Mouse (Mus musculus): ENCODE results near the gene Filip1.
"Not testable (repeated sequence)": the region's sequence is repeated elsewhere in the genome, so short reads cannot be mapped to it uniquely, and the experiment has no call there.

Gene Filip1

DNA sequence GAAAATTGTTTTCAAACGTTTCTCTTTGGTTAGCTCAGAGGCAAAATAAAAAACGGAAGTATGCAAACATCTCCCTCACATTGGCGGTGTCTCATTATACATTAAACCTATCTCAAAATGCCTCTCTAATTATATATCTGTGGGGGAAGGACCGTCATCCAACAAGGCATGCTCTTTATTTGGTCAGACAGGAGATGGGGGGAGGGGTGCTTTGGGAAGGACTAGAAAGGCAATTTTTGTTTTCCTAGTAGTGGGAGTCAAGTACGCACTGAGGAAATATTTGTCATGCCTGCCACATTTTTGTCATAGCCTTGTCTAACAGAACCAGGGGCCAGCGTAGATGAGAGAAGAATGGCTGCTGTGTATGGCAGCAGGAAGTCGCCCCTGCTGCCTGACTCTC, at the start of gene Filip1:
Filip1 (minus strand) TSS at position 101 of the 400 bp plus-strand sequence.
- in situ Hi-C loops (cut with MseI, MboI), result no loop called here

DNA sequence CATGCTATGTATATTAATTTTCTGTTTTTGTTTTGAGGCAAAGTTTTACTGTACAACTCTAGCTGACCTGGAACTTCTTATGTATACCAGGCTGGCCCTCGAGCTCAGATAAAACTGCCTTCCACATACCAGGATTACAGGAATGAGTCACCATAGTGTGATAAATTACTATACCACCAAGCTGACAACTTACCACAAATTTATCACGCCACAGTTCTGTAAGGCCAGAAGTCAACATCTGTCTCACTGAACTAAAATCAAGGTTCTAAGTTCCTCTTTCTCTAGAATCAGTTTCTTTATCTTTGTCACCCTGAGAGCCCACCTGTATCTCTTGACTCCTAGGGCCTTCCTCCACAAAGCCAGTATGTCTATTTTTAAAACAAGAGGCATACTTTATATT, 45.0 kb upstream of the Filip1 start:
- in situ Hi-C loops (cut with MseI, MboI), result no loop called here

- in situ Hi-C loops (cut with MseI, MboI), result no loop called here
Observed at GRCm38 (mm10) chr9:80052951-80053350, 40.3 kb upstream of the Filip1 start.

DNA sequence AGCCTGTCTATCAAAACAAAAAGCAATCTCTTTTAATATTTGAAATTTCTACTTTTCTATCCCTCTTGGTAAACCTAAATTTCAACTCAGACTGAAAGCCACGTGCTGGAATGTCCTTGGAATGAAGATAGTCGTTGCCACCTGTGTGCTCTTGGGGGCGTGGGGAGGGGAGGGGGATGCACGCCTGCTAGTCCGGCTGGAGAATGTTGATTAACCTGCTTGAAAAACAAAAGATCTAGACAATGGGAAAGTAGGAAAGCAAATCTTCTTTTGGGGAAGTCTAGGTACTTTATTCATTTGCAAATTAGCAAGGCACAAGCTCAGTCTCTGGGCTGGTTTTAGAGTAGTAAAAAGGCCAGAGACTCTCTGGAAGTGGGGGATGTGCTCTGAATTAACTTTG, 36.6 kb upstream of the Filip1 start:
- in situ Hi-C loops (cut with MseI, MboI), result not testable (repeated sequence)

- in situ Hi-C loops (cut with MseI, MboI), result not testable (repeated sequence)
Observed at GRCm38 (mm10) chr9:80044301-80044700, 31.6 kb upstream of the Filip1 start.

GRCm38 (mm10) chr9:80039296-80039815, 26.7 kb upstream of the Filip1 start:
- in situ Hi-C loops (cut with MseI, MboI), result no loop called here

GRCm38 (mm10) chr9:80037997-80038383, 25.3 kb upstream of the Filip1 start:
- in situ Hi-C loops (cut with MseI, MboI), result no loop called here

- in situ Hi-C loops (cut with MseI, MboI), result no loop called here
Observed at GRCm38 (mm10) chr9:80037262-80037996, 24.8 kb upstream of the Filip1 start.

DNA sequence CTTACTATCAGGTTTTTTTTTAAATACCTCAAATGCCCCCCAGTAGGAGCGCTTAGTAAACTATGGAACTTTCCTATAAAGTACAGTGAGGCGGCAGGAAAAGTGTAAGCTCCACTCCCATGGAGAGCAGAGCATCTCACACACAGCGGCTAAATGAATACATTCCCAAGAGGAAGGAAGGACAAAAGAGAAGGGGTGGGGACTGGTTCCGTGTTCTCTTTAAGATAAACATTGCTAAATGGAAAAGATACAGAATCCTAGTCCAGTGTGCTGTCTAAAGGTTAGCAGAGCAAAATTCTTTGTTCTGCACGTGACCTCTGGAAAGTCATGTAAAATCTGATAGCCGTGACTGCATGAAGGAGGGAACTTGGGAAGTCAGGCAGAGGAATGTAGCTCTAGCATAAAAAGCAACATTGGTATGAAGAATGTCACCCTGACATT, 13.9 kb upstream of the Filip1 start:
- in situ Hi-C loops (cut with MseI, MboI), result no loop called here

- in situ Hi-C loops (cut with MseI, MboI), result no loop called here
Observed at GRCm38 (mm10) chr9:80026017-80026416, 13.4 kb upstream of the Filip1 start.

- in situ Hi-C loops (cut with MseI, MboI), result not testable (repeated sequence)
Observed at GRCm38 (mm10) chr9:80025347-80025746, 12.7 kb upstream of the Filip1 start.

GRCm38 (mm10) chr9:80022821-80023220, 10.2 kb upstream of the Filip1 start:
- in situ Hi-C loops (cut with MseI, MboI), result no loop called here

DNA sequence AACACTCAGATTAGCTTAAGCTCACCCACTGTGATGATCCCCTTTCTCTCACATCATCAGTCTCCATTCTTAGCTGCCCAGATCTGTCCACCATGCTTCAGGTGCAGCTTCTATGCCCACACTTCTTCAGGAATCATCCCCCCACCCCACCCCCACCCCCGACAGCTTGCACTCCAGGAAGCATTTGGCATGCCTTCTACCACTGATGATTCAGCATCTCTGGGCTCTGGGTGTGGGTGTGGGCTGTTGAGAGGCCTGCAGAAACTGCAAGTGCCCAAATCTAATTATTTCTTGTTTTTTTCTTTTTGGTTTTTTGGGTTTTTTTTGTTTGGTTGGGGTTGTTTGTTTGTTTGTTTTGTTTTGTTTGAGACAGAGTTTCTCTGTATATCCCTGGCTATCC, 9.0 kb upstream of the Filip1 start:
- in situ Hi-C loops (cut with MseI, MboI), result no loop called here

DNA sequence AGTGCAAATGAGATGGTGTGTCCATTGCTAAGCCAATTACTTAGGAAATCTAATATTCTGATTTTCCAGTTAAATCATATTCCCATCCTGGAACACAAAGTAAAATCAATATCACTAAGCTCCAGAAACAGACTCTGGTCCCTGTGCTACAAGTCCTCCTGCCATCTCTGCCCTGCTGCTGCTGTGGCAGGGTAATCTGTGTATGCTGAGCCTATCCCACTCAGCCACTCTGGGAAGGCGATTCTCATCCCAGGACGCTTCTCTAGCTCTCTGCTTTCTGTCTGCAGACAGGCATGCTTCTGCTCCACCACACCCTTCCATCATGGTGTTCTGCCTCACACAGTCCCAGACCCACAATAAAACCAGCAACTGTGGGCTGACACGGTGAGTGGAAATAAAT, 7.8 kb upstream of the Filip1 start:
- in situ Hi-C loops (cut with MseI, MboI), result no loop called here

DNA sequence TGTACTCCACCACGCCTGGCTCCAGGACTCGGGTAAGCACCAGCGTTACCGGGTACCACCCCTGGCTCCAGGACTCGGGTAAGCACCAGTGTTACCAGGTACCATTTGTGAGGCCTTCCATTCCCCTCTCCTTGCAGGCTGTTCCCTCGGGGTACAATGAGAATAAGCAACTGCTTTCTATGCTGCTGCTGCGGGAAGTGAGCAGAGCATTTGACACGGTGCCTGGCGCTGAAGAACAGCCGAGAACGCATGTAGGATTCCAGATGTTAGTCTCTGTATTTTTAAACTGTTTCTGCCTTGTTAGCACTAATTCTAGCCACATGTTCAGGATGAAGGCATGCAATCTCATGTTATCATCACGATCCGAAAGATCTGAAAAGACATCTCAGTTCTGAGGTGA, 635 bp downstream of the Filip1 start:
- in situ Hi-C loops (cut with MseI, MboI), result no loop called here

GRCm38 (mm10) chr9:80002394-80003188, 10.1 kb downstream of the Filip1 start:
- in situ Hi-C loops (cut with MseI, MboI), result loop anchor here (5.0 to 10.0 kb wide), 2 partner anchors 195 to 198 kb away; no protein-coding TSS in a partner anchor

DNA sequence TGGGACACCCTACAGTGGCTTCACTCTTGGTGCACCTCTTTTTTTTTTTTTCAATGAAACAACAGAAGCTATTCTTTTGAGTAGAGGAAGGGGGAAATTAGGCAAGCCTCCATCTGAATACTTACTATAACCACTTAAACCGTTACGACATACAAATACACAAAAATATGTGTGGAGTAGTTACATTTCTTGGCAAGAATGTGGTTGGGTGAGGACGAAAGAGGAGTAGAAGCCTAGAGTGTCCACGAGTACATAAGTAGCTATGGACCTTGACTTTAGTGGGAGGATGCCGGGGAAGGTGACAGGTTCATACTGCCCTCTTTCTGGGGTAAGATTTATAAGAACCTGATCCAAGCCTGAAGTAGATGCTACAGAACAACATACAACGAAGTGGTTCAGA, 15.4 kb downstream of the Filip1 start:
- in situ Hi-C loops (cut with MseI, MboI), result no loop called here

- in situ Hi-C loops (cut with MseI, MboI), result no loop called here
Observed at GRCm38 (mm10) chr9:79994296-79994695, 18.4 kb downstream of the Filip1 start.

GRCm38 (mm10) chr9:79993066-79993465, 19.6 kb downstream of the Filip1 start:
- in situ Hi-C loops (cut with MseI, MboI), result no loop called here

DNA sequence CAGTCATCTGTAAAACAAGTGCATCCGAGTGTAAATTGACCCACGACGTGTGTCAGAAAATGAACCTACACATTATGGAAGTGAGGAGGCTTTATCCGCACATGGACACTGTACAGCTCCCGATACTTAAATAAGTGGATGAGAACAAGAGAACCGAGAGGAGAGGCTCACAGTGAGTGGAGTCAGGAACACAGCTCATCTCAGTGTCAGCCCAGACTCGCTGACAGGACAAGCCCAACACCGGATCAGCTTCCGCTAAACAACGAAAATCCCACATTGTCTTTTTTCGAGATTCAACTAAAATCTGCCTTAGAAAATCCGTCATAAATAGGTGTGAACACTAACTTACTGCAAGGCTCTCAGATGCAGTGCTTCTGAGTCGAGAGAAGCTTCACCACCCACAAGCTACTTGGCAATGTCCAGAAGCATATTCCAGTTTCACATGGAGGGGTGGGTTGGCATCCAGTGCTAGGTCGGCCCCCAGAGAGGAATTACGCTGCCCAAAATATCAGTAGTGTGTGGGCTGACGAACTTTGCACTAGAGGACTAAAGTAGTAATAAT, 22.1 kb downstream of the Filip1 start:
- in situ Hi-C loops (cut with MseI, MboI), result no loop called here

- in situ Hi-C loops (cut with MseI, MboI), result no loop called here
Observed at GRCm38 (mm10) chr9:79989703-79990102, 22.9 kb downstream of the Filip1 start.

DNA sequence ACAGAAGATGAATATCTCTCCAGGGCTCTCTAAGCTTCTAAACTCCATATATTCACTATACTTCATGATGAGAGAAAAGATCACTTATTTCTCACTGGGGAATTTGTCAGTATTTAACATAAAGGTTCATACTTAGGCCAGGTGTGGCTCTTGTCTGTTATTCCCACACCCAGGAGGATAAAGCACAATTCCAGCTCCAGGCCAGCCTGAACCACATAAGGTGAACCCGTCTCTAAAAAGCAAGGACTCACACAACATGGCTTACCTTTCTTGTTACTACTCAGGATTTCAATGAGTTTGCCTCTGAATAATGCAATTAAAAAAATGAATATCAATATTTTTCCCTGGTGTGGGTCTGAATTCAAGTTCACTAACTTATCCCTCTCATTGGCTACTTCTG, 23.6 kb downstream of the Filip1 start:
- in situ Hi-C loops (cut with MseI, MboI), result no loop called here
